10 mouse cellular contexts compared by ENCODE assay signal in genomic region chr1:171193093-171193840, GRCm38 (mm10). TPM values are rescaled to one million over a fixed set of nuclear protein-coding genes. Genes with fewer than 3 reads are reported as not detected.
DNase-seq lines count a peak whose midpoint lies in the region; ATAC-seq and TF ChIP-seq lines count a peak whose summit lies in the region.
"Had no signal": no experiment of that assay in that cellular context is flagged by ENCODE, and none has a peak within 500 bp of the region (broad histone marks: within the 10 kb centered on the region; RNA-seq: fewer than 3 reads in every experiment).

No protein-coding gene starts in this region.

- H3K9ac ChIP-seq in kidney, embryonic 16.5 days (replicated peaks; ENCODE audit: low read length), result 0 out of 2 replicates have a peak overlapping the region, but pooled peaks have one; percentile 24
- 0 out of 2 replicates have a peak overlapping the region, but pooled peaks have one; percentile 34 for H3K9ac ChIP-seq in embryonic facial prominence, embryonic 14.5 days (ENCODE audit: low read depth, low read length)
- H3K9ac ChIP-seq in hindbrain, postnatal 0 days (replicated peaks; ENCODE audit: low read length), result peak overlapping the region; percentile 34; the same call in 1 of the 2 replicates
- H3K9ac ChIP-seq in neural tube, embryonic 12.5 days, result 0 out of 2 replicates have a peak overlapping the region, but pooled peaks have one; percentile 5
- H3K9ac ChIP-seq: liver, embryonic 14.5 days had no signal

- ATAC-seq in kidney, embryonic 16.5 days (ENCODE audit: low FRiP score, low TSS enrichment), result no peak
- 0 out of 2 replicates have a peak, but pooled peaks have one; percentile 24 for ATAC-seq in embryonic facial prominence, embryonic 14.5 days (ENCODE audit: low read depth)
- ATAC-seq in hindbrain, postnatal 0 days, result peak; percentile 36
- peak; percentile 39; the same call in 1 of the 2 replicates for ATAC-seq in neural tube, embryonic 12.5 days (ENCODE audit: low FRiP score, low read depth)

- no peaks in the 10 kb centered on the region for H3K36me3 ChIP-seq in kidney, embryonic 16.5 days (ENCODE audit: insufficient read depth, low read length)
- H3K36me3 ChIP-seq in embryonic facial prominence, embryonic 14.5 days (ENCODE audit: control insufficient read depth, insufficient read depth, low read length), result no peaks in the 10 kb centered on the region
- no peaks in the 10 kb centered on the region for H3K36me3 ChIP-seq in hindbrain, postnatal 0 days (ENCODE audit: insufficient read depth, low read length)
- H3K36me3 ChIP-seq in neural tube, embryonic 12.5 days, result no peaks in the 10 kb centered on the region

- H3K27me3 ChIP-seq in kidney, embryonic 16.5 days (ENCODE audit: insufficient read depth, low read length), result peaks cover 41% of the 10 kb centered on the region
- peaks cover 61% of the 10 kb centered on the region for H3K27me3 ChIP-seq in embryonic facial prominence, embryonic 14.5 days (replicated peaks; ENCODE audit: control insufficient read depth, insufficient read depth, low read length)
- H3K27me3 ChIP-seq in hindbrain, postnatal 0 days (ENCODE audit: insufficient read depth, low read length), result peaks cover 4% of the 10 kb centered on the region; the same call in 1 of the 2 replicates
- peaks cover 40% of the 10 kb centered on the region for H3K27me3 ChIP-seq in neural tube, embryonic 12.5 days (replicated peaks)

- WGBS in kidney, embryonic 16.5 days, result 4% methylated on average over 18 of the region's 18 CpGs
- WGBS in embryonic facial prominence, embryonic 14.5 days, result 4% methylated on average over 18 of the region's 18 CpGs
- 5% methylated on average over 18 of the region's 18 CpGs for WGBS in hindbrain, postnatal 0 days
- 4% methylated on average over 18 of the region's 18 CpGs for WGBS in neural tube, embryonic 12.5 days

- H3K9me3 ChIP-seq in kidney, embryonic 16.5 days (ENCODE audit: low read length), result no peaks in the 10 kb centered on the region
- H3K9me3 ChIP-seq in embryonic facial prominence, embryonic 14.5 days (ENCODE audit: control insufficient read depth, low read length), result no peaks in the 10 kb centered on the region
- no peaks in the 10 kb centered on the region for H3K9me3 ChIP-seq in hindbrain, postnatal 0 days (ENCODE audit: low read length)
- H3K9me3 ChIP-seq in neural tube, embryonic 12.5 days, result no peaks in the 10 kb centered on the region

- peak overlapping the region; percentile 51 for H3K4me2 ChIP-seq in kidney, embryonic 16.5 days (replicated peaks; ENCODE audit: low read depth, low read length)
- peak overlapping the region; percentile 45 for H3K4me2 ChIP-seq in embryonic facial prominence, embryonic 14.5 days (ENCODE audit: low read depth, low read length)
- peak overlapping the region; percentile 96 for H3K4me2 ChIP-seq in hindbrain, postnatal 0 days (ENCODE audit: low read depth, low read length)
- H3K4me2 ChIP-seq in neural tube, embryonic 12.5 days (replicated peaks), result peak overlapping the region; percentile 54

- H3K4me3 ChIP-seq in kidney, embryonic 16.5 days (ENCODE audit: low read length), result peak overlapping the region; percentile 29
- peak overlapping the region; percentile 26 for H3K4me3 ChIP-seq in embryonic facial prominence, embryonic 14.5 days (ENCODE audit: low read depth, low read length)
- H3K4me3 ChIP-seq in hindbrain, postnatal 0 days (ENCODE audit: low read length), result peak overlapping the region; percentile 30
- H3K4me3 ChIP-seq in neural tube, embryonic 12.5 days, result peak overlapping the region; percentile 11; the same call in 1 of the 2 replicates

- no peak overlapping the region for H3K27ac ChIP-seq in kidney, embryonic 16.5 days (ENCODE audit: low read length)
- no peak overlapping the region for H3K27ac ChIP-seq in embryonic facial prominence, embryonic 14.5 days (replicated peaks; ENCODE audit: low read depth, low read length)
- peak overlapping the region; percentile 9; the same call in 1 of the 2 replicates for H3K27ac ChIP-seq in hindbrain, postnatal 0 days
- H3K27ac ChIP-seq in neural tube, embryonic 12.5 days, result no peak overlapping the region; the same call in 1 of the 2 replicates
- H3K27ac ChIP-seq: liver, embryonic 14.5 days had no signal

- no peak for DNase-seq in kidney, postnatal 14 days
- peak; percentile 54 for DNase-seq in embryonic facial prominence, embryonic 14.5 days (ENCODE audit: low spot score)
- DNase-seq in hindbrain, postnatal 0 days (ENCODE audit: low spot score), result peak; percentile 53
- DNase-seq in spleen, adult 18-20 months, result no peak
- DNase-seq in urinary bladder, postnatal 10 days (ENCODE audit: low spot score), result no peak
- no peak for DNase-seq in lung, postnatal 36 days
- DNase-seq: cerebellum, adult 11-12 months had no signal

- peaks cover 33% of the 10 kb centered on the region for H3K4me1 ChIP-seq in kidney, embryonic 16.5 days (ENCODE audit: insufficient read depth, low read length)
- H3K4me1 ChIP-seq in embryonic facial prominence, embryonic 14.5 days (ENCODE audit: control insufficient read depth, insufficient read depth, low read length), result peaks cover 44% of the 10 kb centered on the region; the same call in 1 of the 2 replicates
- H3K4me1 ChIP-seq in hindbrain, postnatal 0 days (ENCODE audit: insufficient read depth, low read length), result peaks cover 5% of the 10 kb centered on the region
- H3K4me1 ChIP-seq in neural tube, embryonic 12.5 days, result peaks cover 51% of the 10 kb centered on the region

- TF ChIP-seq CTCF in hindbrain, postnatal 0 days (IDR thresholded peaks at IDR 0.05; ENCODE audit: low read depth), result no peak

RNA-seq across cellular contexts. Expression of gene Pcp4l1, which starts 2.8 kb away (rescaled TPM):
- polyA plus RNA-seq in kidney, embryonic 16.5 days (2015; fragmentation: Nextera tagmentation; extraction: Ambion mirVana), result 3.7 and 5.1 TPM in 2 replicates
- polyA plus RNA-seq in embryonic facial prominence, embryonic 14.5 days (2014; fragmentation: Nextera tagmentation; extraction: Ambion mirVana), result 11.3 and 14.7 TPM in 2 replicates
- total RNA-seq in hindbrain, postnatal 0 days (2014; rRNA removed), result 19.4 and 23.5 TPM in 2 replicates
- polyA plus RNA-seq in hindbrain, postnatal 0 days (2015; fragmentation: Nextera tagmentation; extraction: Ambion mirVana), result 53.6 and 65.6 TPM in 2 replicates
- 5.9 and 6.2 TPM in 2 replicates for polyA plus RNA-seq in neural tube, embryonic 12.5 days (2016; fragmentation: Nextera tagmentation; extraction: Ambion mirVana)

RNA-seq across cellular contexts. Expression of gene Nr1i3, which starts 20.5 kb away (rescaled TPM):
- 0.67 and 0.89 TPM in 2 replicates for polyA plus RNA-seq in kidney, embryonic 16.5 days (2015; fragmentation: Nextera tagmentation; extraction: Ambion mirVana)
- polyA plus RNA-seq in embryonic facial prominence, embryonic 14.5 days (2014; fragmentation: Nextera tagmentation; extraction: Ambion mirVana), result 0.15 and 0.17 TPM in 2 replicates
- not detected in 2 replicates for total RNA-seq in hindbrain, postnatal 0 days (2014; rRNA removed)
- polyA plus RNA-seq in hindbrain, postnatal 0 days (2015; fragmentation: Nextera tagmentation; extraction: Ambion mirVana), result 0.40 and 0.43 TPM in 2 replicates
- 0.20 and 0.24 TPM in 2 replicates for polyA plus RNA-seq in neural tube, embryonic 12.5 days (2016; fragmentation: Nextera tagmentation; extraction: Ambion mirVana)

RNA-seq across cellular contexts. Expression of gene Tomm40l, which starts 29.0 kb away (rescaled TPM):
- polyA plus RNA-seq in kidney, embryonic 16.5 days (2015; fragmentation: Nextera tagmentation; extraction: Ambion mirVana), result 40.6 and 44.1 TPM in 2 replicates
- polyA plus RNA-seq in embryonic facial prominence, embryonic 14.5 days (2014; fragmentation: Nextera tagmentation; extraction: Ambion mirVana), result 25.4 and 28.7 TPM in 2 replicates
- total RNA-seq in hindbrain, postnatal 0 days (2014; rRNA removed), result 44.2 and 53.6 TPM in 2 replicates
- 41.1 and 45.5 TPM in 2 replicates for polyA plus RNA-seq in hindbrain, postnatal 0 days (2015; fragmentation: Nextera tagmentation; extraction: Ambion mirVana)
- 30.1 and 30.8 TPM in 2 replicates for polyA plus RNA-seq in neural tube, embryonic 12.5 days (2016; fragmentation: Nextera tagmentation; extraction: Ambion mirVana)

RNA-seq across cellular contexts. Expression of gene Apoa2, which starts 31.6 kb away (rescaled TPM):
- 22.4 and 32.2 TPM in 2 replicates for polyA plus RNA-seq in kidney, embryonic 16.5 days (2015; fragmentation: Nextera tagmentation; extraction: Ambion mirVana)
- polyA plus RNA-seq in embryonic facial prominence, embryonic 14.5 days (2014; fragmentation: Nextera tagmentation; extraction: Ambion mirVana), result 1.9 TPM in 2 replicates
- total RNA-seq in hindbrain, postnatal 0 days (2014; rRNA removed), result not detected in 2 replicates
- 8.1 and 8.8 TPM in 2 replicates for polyA plus RNA-seq in hindbrain, postnatal 0 days (2015; fragmentation: Nextera tagmentation; extraction: Ambion mirVana)
- polyA plus RNA-seq in neural tube, embryonic 12.5 days (2016; fragmentation: Nextera tagmentation; extraction: Ambion mirVana), result 5.4 and 7.6 TPM in 2 replicates

RNA-seq across cellular contexts. Expression of gene Fcer1g, which starts 40.9 kb away (rescaled TPM):
- polyA plus RNA-seq in kidney, embryonic 16.5 days (2015; fragmentation: Nextera tagmentation; extraction: Ambion mirVana), result 35.0 and 37.2 TPM in 2 replicates
- 92.7 and 100 TPM in 2 replicates for polyA plus RNA-seq in embryonic facial prominence, embryonic 14.5 days (2014; fragmentation: Nextera tagmentation; extraction: Ambion mirVana)
- total RNA-seq in hindbrain, postnatal 0 days (2014; rRNA removed), result 24.2 and 30.6 TPM in 2 replicates
- 31.4 and 34.6 TPM in 2 replicates for polyA plus RNA-seq in hindbrain, postnatal 0 days (2015; fragmentation: Nextera tagmentation; extraction: Ambion mirVana)
- polyA plus RNA-seq in neural tube, embryonic 12.5 days (2016; fragmentation: Nextera tagmentation; extraction: Ambion mirVana), result 21.9 and 24.3 TPM in 2 replicates

Comparison
In these comparisons a context has a peak if more than half of its experiments do, and no peak if none do; other contexts are left out.
1. H3K4me2 ChIP-seq: peak in every context shown above with its lines; median percentile 96 in hindbrain, postnatal 0 days; 54 in neural tube, embryonic 12.5 days; 51 in kidney, embryonic 16.5 days; 45 in embryonic facial prominence, embryonic 14.5 days.
2. DNase-seq: peak in embryonic facial prominence, embryonic 14.5 days (single experiment) and hindbrain, postnatal 0 days (single experiment); none in kidney, postnatal 14 days (single experiment), spleen, adult 18-20 months (0 of 2), urinary bladder, postnatal 10 days (single experiment) and lung, postnatal 36 days (single experiment).
3. Peak in every context shown above with its lines, with median percentiles within 50 percentile points of each other: H3K4me3 ChIP-seq and H3K9ac ChIP-seq.